Mouse (Mus musculus): ENCODE data around the gene Gm42715. TPM values are rescaled to one million over a fixed set of nuclear protein-coding genes. Genes with fewer than 3 reads are reported as not detected.

Gm42715 gene
- polyA plus RNA-seq, 1 experiment from 2014 or later: 17.4 TPM

- WGBS: 39% methylated on average over 8 of the region's 8 CpGs
- peaks cover 5% of the 10 kb centered on the region for H3K36me3 ChIP-seq (replicated peaks)
- ATAC-seq (replicated peaks): no peak
- peaks cover 18% of the 10 kb centered on the region for H3K4me1 ChIP-seq
- no peaks in the 10 kb centered on the region for H3K27me3 ChIP-seq (replicated peaks)
- peak overlapping the region; percentile 99 for H3K27ac ChIP-seq
- no peaks in the 10 kb centered on the region for H3K9me3 ChIP-seq
- peak overlapping the region; percentile 78 for H3K4me3 ChIP-seq
- H3K9ac ChIP-seq: peak overlapping the region; percentile 92; the same call in 1 of the 2 replicates
- peak overlapping the region; percentile 49 for H3K4me2 ChIP-seq
Measured at GRCm38 (mm10) chr7:127511241-127511640, 8.1 kb upstream of the Gm42715 start.

GRCm38 (mm10) chr7:127511808-127512230 is 7.6 kb upstream of the Gm42715 start, which contains the start of gene Srcap:
Srcap (plus strand) TSS chr7:127511983.
- Histone ChIP-seq H3K9me3 (no peaks in the 10 kb centered on the region), H3K36me3 (replicated peaks) (peaks cover 10% of the 10 kb centered on the region), H3K9ac (peak within 1 kb of the TSS; percentile 92), H3K27ac (peak within 1 kb of the TSS; percentile 99), H3K27me3 (replicated peaks) (no peaks in the 10 kb centered on the region), H3K4me1 (peaks cover 18% of the 10 kb centered on the region), H3K4me3 (peak within 1 kb of the TSS; percentile 78), H3K4me2 (peak within 1 kb of the TSS; percentile 68)
- WGBS: 0% methylated on average over 36 of the region's 37 CpGs
- peak; percentile 99 for ATAC-seq (replicated peaks)

GRCm38 (mm10) chr7:127512231-127513015 is 7.0 kb upstream of the Gm42715 start:
- H3K9ac ChIP-seq: peak overlapping the region; percentile 92
- H3K27ac ChIP-seq: peak overlapping the region; percentile 99
- no peaks in the 10 kb centered on the region for H3K27me3 ChIP-seq (replicated peaks)
- peak overlapping the region; percentile 68 for H3K4me2 ChIP-seq
- H3K9me3 ChIP-seq: no peaks in the 10 kb centered on the region
- ATAC-seq (replicated peaks): peak; percentile 87
- peak overlapping the region; percentile 78 for H3K4me3 ChIP-seq
- peaks cover 18% of the 10 kb centered on the region for H3K4me1 ChIP-seq
- under 1% methylated on average over 65 of the region's 93 CpGs for WGBS
- peaks cover 16% of the 10 kb centered on the region for H3K36me3 ChIP-seq (replicated peaks)

GRCm38 (mm10) chr7:127513016-127513390 is 6.4 kb upstream of the Gm42715 start:
- H3K9ac ChIP-seq: peak overlapping the region; percentile 92
- H3K4me1 ChIP-seq: peaks cover 18% of the 10 kb centered on the region
- H3K36me3 ChIP-seq (replicated peaks): peaks cover 22% of the 10 kb centered on the region
- peak overlapping the region; percentile 99 for H3K27ac ChIP-seq
- no peak for ATAC-seq (replicated peaks)
- no peaks in the 10 kb centered on the region for H3K9me3 ChIP-seq
- peak overlapping the region; percentile 68 for H3K4me2 ChIP-seq
- 40% methylated on average over 8 of the region's 8 CpGs for WGBS
- H3K4me3 ChIP-seq: peak overlapping the region; percentile 78
- no peaks in the 10 kb centered on the region for H3K27me3 ChIP-seq (replicated peaks)

- no peak for ATAC-seq (replicated peaks)
- Histone ChIP-seq H3K4me2 (peak overlapping the region; percentile 68), H3K4me3 (peak overlapping the region; percentile 78), H3K4me1 (peaks cover 18% of the 10 kb centered on the region), H3K9ac (no peak overlapping the region), H3K36me3 (replicated peaks) (peaks cover 22% of the 10 kb centered on the region), H3K27ac (no peak overlapping the region), H3K9me3 (no peaks in the 10 kb centered on the region), H3K27me3 (replicated peaks) (no peaks in the 10 kb centered on the region)
- 83% methylated on average over 3 of the region's 3 CpGs for WGBS
Measured at GRCm38 (mm10) chr7:127513781-127514180, 5.6 kb upstream of the Gm42715 start.

GRCm38 (mm10) chr7:127515846-127516245 is 3.5 kb upstream of the Gm42715 start:
- Histone ChIP-seq H3K27me3 (replicated peaks) (no peaks in the 10 kb centered on the region), H3K36me3 (replicated peaks) (peaks cover 35% of the 10 kb centered on the region), H3K4me1 (peaks cover 18% of the 10 kb centered on the region), H3K9me3 (no peaks in the 10 kb centered on the region), H3K4me3 (no peak overlapping the region), H3K27ac (no peak overlapping the region), H3K9ac (no peak overlapping the region), H3K4me2 (no peak overlapping the region)
- ATAC-seq (replicated peaks): no peak
- WGBS: 91% methylated on average over 7 of the region's 7 CpGs

- Histone ChIP-seq H3K36me3 (replicated peaks) (peaks cover 40% of the 10 kb centered on the region), H3K4me1 (peaks cover 15% of the 10 kb centered on the region), H3K9me3 (no peaks in the 10 kb centered on the region), H3K9ac (no peak overlapping the region), H3K27me3 (replicated peaks) (no peaks in the 10 kb centered on the region), H3K4me3 (no peak overlapping the region), H3K27ac (no peak overlapping the region), H3K4me2 (no peak overlapping the region)
- WGBS: 94% methylated on average over 7 of the region's 7 CpGs
- no peak for ATAC-seq (replicated peaks)
Measured at GRCm38 (mm10) chr7:127516344-127516743, 3.0 kb upstream of the Gm42715 start.

GRCm38 (mm10) chr7:127541671-127542070 is 22.3 kb downstream of the Gm42715 start:
- 93% methylated on average over 3 of the region's 3 CpGs for WGBS
- no peak overlapping the region for H3K9ac ChIP-seq
- H3K36me3 ChIP-seq (replicated peaks): peaks cover 78% of the 10 kb centered on the region
- H3K4me1 ChIP-seq: 0 out of 2 replicates have a peak, but pooled peaks cover 2% of the 10 kb centered on the region
- ATAC-seq (replicated peaks): no peak
- no peaks in the 10 kb centered on the region for H3K9me3 ChIP-seq
- H3K27me3 ChIP-seq (replicated peaks): no peaks in the 10 kb centered on the region
- H3K4me2 ChIP-seq: no peak overlapping the region
- no peak overlapping the region for H3K4me3 ChIP-seq
- no peak overlapping the region for H3K27ac ChIP-seq

GRCm38 (mm10) chr7:127549116-127549835 is 29.9 kb downstream of the Gm42715 start:
- H3K27me3 ChIP-seq (replicated peaks): no peaks in the 10 kb centered on the region
- WGBS: 89% methylated on average over 15 of the region's 15 CpGs
- peaks cover 60% of the 10 kb centered on the region for H3K36me3 ChIP-seq (replicated peaks)

GRCm38 (mm10) chr7:127551558-127551957 is 32.2 kb downstream of the Gm42715 start:
- H3K4me3 ChIP-seq: no peak overlapping the region
- H3K4me2 ChIP-seq: no peak overlapping the region
- no peaks in the 10 kb centered on the region for H3K27me3 ChIP-seq (replicated peaks)
- WGBS: 99% methylated on average over 8 of the region's 8 CpGs
- H3K36me3 ChIP-seq (replicated peaks): peaks cover 68% of the 10 kb centered on the region
- H3K27ac ChIP-seq: no peak overlapping the region
- ATAC-seq (replicated peaks): no peak
- H3K4me1 ChIP-seq: no peaks in the 10 kb centered on the region
- H3K9me3 ChIP-seq: no peaks in the 10 kb centered on the region
- H3K9ac ChIP-seq: no peak overlapping the region

More at GRCm38 (mm10) chr7:127549116-127549835, 29.9 kb downstream of the Gm42715 start:
- H3K9ac ChIP-seq: no peak overlapping the region
- H3K9me3 ChIP-seq: no peaks in the 10 kb centered on the region
- no peak overlapping the region for H3K27ac ChIP-seq
- 0 out of 2 replicates have a peak, but pooled peaks cover 2% of the 10 kb centered on the region for H3K4me1 ChIP-seq
- H3K4me3 ChIP-seq: no peak overlapping the region
- no peak overlapping the region for H3K4me2 ChIP-seq
- ATAC-seq (replicated peaks): no peak

GRCm38 (mm10) chr7:127560580-127560979 is 41.2 kb downstream of the Gm42715 start:
- H3K9ac ChIP-seq: no peak overlapping the region
- H3K36me3 ChIP-seq (replicated peaks): peaks cover 59% of the 10 kb centered on the region
- no peaks in the 10 kb centered on the region for H3K4me1 ChIP-seq
- H3K4me2 ChIP-seq: no peak overlapping the region
- H3K27me3 ChIP-seq (replicated peaks): no peaks in the 10 kb centered on the region
- ATAC-seq (replicated peaks): no peak
- no peak overlapping the region for H3K4me3 ChIP-seq
- WGBS: 94% methylated on average over 11 of the region's 11 CpGs
- no peak overlapping the region for H3K27ac ChIP-seq
- no peaks in the 10 kb centered on the region for H3K9me3 ChIP-seq

- Histone ChIP-seq H3K9ac (no peak within 1 kb of the TSS), H3K27me3 (replicated peaks) (no peaks in the 10 kb centered on the region), H3K4me2 (no peak within 1 kb of the TSS), H3K4me3 (no peak within 1 kb of the TSS), H3K27ac (no peak within 1 kb of the TSS), H3K4me1 (no peaks in the 10 kb centered on the region), H3K36me3 (replicated peaks) (peaks cover 59% of the 10 kb centered on the region), H3K9me3 (no peaks in the 10 kb centered on the region)
- WGBS: 93% methylated on average over 5 of the region's 5 CpGs
- ATAC-seq (replicated peaks): no peak
Measured at GRCm38 (mm10) chr7:127561340-127561858, 42.0 kb downstream of the Gm42715 start, which contains the start of gene Tmem265. Tmem265 (plus strand) TSS chr7:127561390.
